Mouse (Mus musculus) central nervous system, embryonic 11.5 days (tissue): Measurements from ENCODE around the gene 1700069L16Rik. TPM values are rescaled to one million over a fixed set of nuclear protein-coding genes. Genes with fewer than 3 reads are reported as not detected.

Experiments used
- polyA plus RNA-seq: library from polyadenylated mRNA; depleted of rRNA; stranded (reverse); fragments of >200 nt; gene quantifications from 2 replicates; pipeline ENCODE4 v1.2.3, GENCODE M21; 2012; rRNA removed

Gene 1700069L16Rik
- polyA plus RNA-seq = not detected in 2 replicates

DNA sequence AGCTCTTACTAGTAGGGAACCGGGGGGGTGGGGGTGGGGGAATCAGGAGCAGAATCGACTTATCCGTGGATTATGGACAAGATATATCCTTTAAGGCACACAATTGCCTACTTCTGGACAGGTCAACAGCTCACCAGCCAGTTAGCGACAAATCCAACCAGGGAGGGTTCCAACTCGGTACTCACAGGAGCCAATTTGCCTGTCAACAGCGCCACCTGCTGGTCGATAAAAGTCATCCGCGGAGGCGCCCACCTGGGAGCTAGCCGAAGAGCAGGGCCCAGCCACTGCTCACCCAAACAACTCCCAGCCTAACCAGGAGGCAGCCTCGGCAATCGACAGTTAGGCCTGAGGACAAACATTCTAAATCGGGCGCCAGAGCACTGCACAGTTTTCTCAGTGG is at the start of gene 1700069L16Rik:
Gene 1700069L16Rik, minus strand, starts transcription at position 327 of the 400 bp plus-strand sequence.

DNA sequence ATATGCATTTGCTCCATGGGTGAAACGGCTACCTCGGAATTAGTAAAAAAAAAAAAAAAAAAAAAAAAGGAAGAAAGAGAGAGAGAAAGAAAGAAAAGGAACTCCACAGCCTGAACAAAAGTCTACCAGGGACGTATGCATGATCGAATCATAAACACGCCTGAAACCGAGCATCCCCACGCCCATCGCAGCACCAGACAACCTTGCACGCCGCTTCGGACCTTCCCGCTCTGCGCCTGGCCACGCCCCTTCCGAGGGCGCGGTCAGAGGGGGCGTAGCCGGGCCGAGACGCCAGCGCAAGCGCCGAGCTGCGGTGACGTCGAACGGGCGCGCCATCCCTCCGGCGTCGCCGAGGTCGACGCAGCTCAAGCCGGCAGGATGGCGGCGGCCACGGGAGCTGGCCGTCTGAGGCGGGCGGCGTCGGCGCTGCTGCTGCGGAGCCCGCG is 47.9 kb upstream of the 1700069L16Rik start, which contains the start of the genes Sart3 and Iscu:
Gene Sart3, minus strand, starts transcription at position 61 of the 446 bp plus-strand sequence.
Gene Iscu, plus strand, starts transcription at position 299 of the 446 bp plus-strand sequence.

DNA sequence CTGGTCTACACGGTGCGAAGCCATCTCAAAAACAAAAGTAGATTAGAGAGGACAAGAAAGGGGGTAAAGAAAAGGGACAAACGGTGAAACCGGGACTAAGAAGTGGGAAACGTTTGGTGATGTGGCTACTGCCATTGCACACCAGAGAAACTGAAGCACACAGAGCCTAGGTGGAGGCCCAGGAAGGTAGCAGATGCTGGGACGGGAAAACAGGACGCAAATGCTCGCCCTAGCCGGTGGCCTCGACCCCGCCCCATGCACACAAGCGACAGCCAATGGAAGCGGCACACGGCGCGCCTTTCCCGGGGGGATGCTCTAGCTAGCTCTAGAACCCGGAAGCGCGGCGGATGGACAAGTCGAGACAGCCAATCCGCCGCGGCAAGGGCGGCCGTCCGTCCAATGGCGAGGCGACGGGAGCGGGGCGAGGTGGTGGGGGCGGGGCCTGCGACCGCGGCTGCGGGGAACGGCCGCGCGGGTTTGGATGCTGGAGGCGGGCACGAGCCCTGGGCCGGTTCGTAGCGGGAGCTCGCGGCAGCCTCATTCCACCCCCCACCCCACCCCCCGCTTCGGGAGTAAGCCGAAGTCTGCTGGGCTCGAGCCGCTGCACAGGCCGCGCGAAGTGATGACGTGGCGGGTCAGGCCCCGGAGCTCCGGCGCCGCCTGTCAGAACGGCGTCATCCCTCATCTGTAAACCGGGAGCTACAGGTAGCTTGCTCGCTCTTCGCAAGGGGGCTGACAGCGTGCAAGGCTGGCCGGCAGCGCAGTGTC is 11.0 kb upstream of the 1700069L16Rik start, which contains the start of gene Ficd:
Gene Ficd, plus strand, starts transcription at position 459 of the 768 bp plus-strand sequence.

DNA sequence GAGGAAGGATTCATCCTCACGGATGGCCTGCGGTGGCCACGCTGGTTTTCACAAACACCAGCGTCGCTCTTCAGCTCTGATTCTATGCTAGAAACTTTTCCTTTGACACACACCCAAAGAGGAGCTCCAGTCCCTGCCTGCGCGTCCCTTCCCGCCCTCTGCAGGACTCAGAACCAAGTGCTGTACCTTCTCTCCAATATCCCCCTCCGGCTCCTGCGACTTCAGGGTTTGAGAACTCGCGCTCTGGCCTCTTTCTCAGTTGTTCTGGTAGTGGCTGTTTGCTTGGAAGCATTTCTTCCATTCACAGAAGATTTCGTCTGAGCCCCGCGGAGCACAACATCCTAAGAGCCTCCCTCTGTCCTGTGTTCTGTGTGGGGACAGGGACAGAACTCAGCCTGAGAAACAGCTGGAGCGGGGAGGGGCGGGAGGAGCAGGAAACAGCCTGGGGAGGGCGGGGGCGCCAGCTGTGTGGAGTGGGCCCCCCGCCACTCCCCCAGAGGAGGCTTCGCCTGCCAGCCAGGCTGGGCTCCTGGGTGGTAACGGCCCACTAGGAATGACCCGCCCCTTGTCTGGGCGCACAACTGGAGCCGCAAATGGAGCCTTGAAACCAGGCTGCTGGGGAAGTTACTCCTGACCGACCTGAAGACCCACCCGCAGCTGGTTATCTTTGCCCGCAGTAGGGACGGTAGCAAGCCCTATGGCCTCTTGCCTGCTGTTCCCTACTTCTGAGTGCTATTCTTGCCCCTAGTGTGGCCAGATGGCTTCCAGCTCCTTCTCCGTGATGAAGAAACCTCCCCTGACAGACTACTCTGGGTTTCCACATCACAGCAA is 74.3 kb downstream of the 1700069L16Rik start, which contains the start of gene Cmklr1:
Gene Cmklr1, minus strand, starts transcription at position 392 of the 831 bp plus-strand sequence.

Other genes starting within 250 kb of the 1700069L16Rik start
- 7.2 and 8.6 TPM in 2 replicates for gene Wscd2, start 234.4 kb downstream of the 1700069L16Rik start, polyA plus RNA-seq
- 1.4 and 2.6 TPM in 2 replicates for gene Cmklr1, start 74.3 kb downstream of the 1700069L16Rik start, polyA plus RNA-seq
- 2.4 and 3.3 TPM in 2 replicates for gene Ficd, start 11.0 kb upstream of the 1700069L16Rik start, polyA plus RNA-seq
- gene Sart3, start 47.7 kb upstream of the 1700069L16Rik start, polyA plus RNA-seq = 75.6 and 137 TPM in 2 replicates
- gene Iscu, start 48.0 kb upstream of the 1700069L16Rik start, polyA plus RNA-seq = 92.1 and 146 TPM in 2 replicates
- 11.4 and 34.8 TPM in 2 replicates for gene Tmem119, start 75.7 kb upstream of the 1700069L16Rik start, polyA plus RNA-seq
- gene Selplg, start 107.9 kb upstream of the 1700069L16Rik start, polyA plus RNA-seq = 1.1 and 1.2 TPM in 2 replicates
- gene Coro1c, start 184.0 kb upstream of the 1700069L16Rik start, polyA plus RNA-seq = 134 and 165 TPM in 2 replicates